Mouse (Mus musculus): ENCODE measurements around the gene Apopt1.

The Apopt1 gene

GRCm38 (mm10) chr12:111713004-111713651, at the start of gene Apopt1, which contains the start of gene Bag5:
Gene Apopt1, plus strand, starts transcription at chr12:111713261.
Gene Bag5, minus strand, starts transcription at chr12:111713257.
- peak; percentile 82 for DNase-seq (ENCODE audit: low spot score)

- no peak for DNase-seq (ENCODE audit: low spot score)
Observed at GRCm38 (mm10) chr12:111664144-111664634, 48.9 kb upstream of the Apopt1 start.

DNA sequence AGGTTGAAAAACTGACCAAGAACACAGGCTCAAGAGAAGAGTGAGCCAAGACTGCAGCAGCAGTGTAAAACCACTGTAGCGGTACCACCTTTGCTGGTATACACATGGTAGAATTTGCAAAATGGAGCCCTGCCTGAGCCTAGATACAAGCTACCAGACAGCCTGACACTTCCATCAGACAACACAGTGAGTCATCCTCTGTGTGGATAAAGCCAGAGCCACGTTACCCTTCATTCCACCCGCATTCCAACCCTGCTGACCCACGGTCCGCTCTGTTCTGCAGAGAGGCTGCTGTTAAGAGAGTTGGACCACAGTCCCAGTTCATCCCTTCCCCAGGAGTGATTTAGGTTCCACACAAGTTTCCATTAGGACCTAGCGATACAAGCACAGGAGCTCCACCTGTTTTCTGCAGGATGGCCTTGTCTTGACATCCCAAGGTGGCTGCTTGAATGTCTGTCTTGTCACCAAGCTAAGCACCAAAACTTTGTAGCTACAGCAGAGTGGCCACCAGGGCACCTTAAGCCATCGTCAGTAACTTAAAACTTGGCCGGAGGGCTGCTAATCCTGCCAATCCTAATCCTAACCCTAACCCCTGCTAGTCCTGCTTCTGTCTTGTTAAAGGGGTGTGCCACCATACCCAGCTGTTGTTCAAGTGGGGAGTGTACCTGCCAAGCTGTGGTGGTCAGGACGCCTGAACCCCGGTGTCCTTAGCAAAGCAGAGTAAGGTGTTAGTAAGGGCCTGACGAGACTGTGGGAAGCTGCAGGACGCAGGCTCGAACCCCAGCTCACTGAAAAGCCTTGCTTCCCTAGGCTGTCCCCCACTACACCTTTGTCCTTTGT, 47.8 kb upstream of the Apopt1 start:
- DNase-seq (ENCODE audit: low spot score), result no peak

GRCm38 (mm10) chr12:111666380-111666779, 46.7 kb upstream of the Apopt1 start:
- DNase-seq (ENCODE audit: low spot score), result no peak

DNA sequence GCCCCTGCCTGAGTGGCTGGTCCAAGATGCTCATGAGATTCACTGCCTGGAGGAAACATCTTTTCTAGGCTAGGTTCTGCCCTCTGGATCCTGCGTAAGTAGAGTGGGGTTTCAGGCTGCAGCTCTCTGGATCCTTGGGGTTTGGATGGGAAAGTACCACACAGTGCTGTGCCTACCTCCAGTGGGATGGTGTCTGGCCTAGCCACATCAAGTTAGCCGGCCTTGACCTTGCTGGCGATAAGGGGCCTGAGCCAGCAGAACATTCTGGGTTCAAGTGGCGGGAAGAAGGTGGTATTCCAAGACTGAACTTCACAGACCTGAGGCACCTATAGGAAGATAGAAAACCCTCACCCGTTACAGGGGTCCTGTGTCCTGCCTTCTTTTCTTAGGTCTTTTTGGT, 45.6 kb upstream of the Apopt1 start:
- DNase-seq (ENCODE audit: low spot score), result no peak

DNA sequence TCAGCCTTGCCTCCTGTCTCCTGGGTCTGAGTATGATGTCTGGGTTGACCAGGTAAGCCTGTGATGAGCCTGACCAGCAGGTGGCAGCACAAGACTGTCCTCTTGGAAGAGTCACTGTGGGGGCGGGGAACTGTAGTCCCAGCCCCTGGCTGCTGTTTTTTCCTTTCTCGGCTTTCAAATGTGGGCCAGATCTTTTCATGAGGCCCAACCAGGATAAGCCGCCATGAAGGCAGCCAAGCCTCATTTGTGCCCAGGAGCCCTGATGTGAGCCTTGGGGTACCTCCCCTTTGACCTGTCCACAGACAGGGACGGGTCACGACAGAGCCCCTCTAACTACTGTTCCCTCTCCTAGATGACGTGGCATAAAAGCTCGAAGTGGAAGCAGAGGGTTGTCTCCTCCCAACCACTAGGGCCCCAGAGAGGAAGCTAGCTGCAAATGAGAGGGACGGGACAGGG, 44.6 kb upstream of the Apopt1 start:
- DNase-seq (ENCODE audit: low spot score), result peak; percentile 99

DNA sequence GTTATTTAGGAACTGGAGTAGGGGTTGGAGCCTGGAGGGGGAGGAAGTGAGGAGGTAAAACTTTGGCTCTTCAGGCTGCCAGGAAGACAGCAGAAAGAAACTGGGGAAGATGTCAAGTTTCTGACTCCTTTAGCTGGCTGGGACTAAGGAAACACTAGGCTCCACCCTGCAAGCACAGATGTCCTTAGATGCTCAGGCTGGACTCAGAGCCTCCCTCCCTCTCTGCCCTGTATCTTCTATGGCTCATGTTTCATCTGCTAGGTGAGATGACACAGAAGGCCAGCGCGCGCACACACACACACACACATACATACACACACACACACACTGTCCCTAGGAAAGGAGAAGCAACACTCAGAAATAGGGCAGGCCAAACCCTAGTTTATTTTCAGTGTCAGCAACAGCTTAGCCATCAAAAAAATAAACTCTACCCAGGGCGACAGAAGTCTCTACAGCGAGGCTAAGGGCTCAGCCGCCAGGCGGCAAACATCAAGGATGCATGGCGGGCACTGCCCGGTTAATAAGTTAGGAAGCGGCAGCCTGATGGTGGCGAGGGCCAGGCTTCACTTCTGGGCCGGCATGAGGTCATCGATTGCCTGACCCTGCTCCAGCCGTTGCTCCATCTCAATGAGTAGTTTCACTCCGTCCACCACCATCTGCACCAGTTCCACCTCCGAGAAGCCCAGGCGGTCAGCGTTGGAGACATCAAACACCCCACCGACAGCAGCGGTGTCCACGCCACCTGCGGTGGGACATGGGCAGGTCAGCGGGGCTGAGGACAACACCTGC, 43.9 kb upstream of the Apopt1 start:
- no peak for DNase-seq (ENCODE audit: low spot score)

GRCm38 (mm10) chr12:111669961-111670360, 43.1 kb upstream of the Apopt1 start:
- DNase-seq (ENCODE audit: low spot score), result no peak

DNA sequence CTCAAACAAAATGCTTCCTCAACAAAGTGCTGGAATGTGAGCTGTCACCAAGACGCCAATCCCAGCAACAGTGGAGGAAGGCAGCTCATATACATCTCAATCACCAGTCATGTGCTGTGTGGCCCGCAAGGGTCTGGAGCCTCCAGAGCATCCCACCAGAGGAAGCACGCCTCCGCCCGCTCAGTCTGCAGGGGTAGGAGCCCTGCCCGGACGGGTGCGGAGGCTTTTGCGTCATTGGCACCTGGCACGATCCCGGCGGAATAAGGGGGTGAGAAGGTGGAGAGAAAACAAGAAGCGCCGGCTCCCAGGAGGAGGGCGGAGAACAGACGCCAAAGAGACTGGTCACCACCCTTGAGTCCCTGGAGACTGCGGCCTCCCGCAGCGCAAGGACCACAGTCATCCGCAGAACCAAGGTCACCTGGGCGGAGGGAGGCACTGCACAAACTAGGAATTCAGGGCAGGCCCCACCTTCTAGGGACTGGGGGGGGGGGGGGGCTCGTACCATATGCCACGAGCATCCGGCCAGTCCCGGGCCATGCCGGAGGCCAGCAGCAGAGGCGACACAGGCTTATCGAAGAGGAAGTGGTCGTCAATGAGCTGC, 42.6 kb upstream of the Apopt1 start:
- DNase-seq (ENCODE audit: low spot score), result no peak

DNA sequence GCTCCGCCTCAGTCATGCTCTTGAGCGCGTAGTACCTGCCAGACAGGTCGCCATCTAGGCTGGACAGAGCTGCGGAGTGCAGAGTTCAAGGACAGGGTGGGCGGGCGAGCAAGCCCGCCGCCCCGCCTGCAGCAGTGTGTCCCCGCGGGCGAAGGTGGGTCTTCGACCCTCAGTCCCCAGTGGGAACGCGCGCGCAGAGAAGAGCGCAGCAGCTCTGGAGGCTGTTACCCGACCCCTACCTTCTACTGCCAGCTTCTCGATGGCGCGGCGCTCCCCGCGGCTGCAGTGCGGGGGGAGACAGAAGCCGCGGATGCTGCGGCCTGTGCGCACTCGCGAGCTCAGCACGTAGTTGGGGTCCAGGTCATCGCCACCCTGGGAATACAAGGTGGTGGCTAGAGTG, 42.1 kb upstream of the Apopt1 start:
- no peak for DNase-seq (ENCODE audit: low spot score)

- no peak for DNase-seq (ENCODE audit: low spot score)
Observed at GRCm38 (mm10) chr12:111671431-111671902, 41.6 kb upstream of the Apopt1 start.

- DNase-seq (ENCODE audit: low spot score), result peak; percentile 56
Observed at GRCm38 (mm10) chr12:111672176-111672575, 40.9 kb upstream of the Apopt1 start, which contains the start of gene Ckb. Gene Ckb, minus strand, starts transcription at chr12:111672338.

GRCm38 (mm10) chr12:111672581-111672980, 40.5 kb upstream of the Apopt1 start:
- DNase-seq (ENCODE audit: low spot score), result no peak

DNA sequence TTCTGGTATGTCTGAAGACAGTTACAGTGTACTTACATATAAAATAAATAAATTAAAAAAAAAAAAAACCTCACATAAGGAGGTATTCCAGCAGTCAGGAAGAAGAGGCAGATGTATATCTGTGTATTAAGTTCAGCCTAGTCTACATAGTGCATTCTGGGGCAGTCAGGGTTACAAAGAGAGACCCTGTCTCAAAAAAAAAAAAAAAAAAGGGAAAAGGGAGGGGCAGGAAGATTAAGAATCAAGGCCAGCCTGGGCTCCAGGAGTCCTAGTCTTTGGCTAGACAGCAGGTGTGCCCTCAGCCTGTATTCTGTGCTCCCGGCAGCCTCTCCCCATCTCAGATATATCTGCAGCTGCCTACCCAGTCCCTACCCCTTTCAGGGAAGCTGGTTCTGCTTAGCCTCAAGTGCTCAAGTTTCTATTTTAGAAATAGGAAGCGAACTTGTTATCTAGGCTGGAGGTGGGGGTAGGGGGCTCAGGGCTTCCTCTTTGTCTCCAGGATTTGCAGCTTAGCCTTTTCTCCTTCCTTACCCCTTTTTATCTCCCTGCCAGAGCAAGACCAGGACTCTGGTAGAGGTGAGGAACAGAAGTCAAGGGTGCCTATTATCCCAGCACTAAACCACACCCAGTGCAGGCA, 38.1 kb upstream of the Apopt1 start:
- no peak for DNase-seq (ENCODE audit: low spot score)

DNA sequence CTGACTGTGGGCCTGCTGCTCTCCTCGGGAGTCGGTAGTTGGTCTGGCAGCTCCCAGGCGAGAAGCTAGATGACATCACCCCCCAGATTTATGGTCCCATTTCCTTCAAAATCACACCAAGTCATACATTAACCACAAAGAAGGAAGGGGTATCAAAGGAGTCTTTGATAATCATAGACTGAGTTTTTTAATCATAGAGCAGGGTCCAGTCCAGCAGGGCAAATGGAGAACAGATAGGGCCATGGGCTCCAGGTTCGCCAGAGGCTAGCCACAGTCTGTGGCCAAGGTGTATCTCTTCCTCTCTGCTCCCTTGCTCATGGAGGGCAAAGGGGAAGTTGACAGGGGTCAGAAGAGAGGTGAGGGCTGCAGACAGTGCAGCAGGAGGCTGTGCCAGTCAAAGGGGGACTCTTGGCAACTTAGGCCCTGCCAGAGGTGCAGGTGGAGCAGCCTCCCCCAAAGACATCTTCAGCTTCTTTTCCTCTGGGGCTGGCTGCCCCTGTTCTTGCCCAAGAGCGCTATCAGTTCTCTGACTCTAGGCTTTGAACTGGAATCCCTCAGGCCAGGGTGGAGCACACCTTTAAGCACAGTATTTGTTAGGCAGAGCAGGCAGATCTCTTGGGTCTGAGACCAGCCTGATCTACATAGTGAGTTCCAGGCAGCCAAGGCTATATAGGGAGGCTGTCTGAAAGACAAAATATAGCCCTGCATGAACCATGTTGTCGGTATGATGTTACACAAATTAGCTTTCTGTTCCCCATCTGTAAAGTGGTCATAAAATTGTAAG, 37.1 kb upstream of the Apopt1 start:
- no peak for DNase-seq (ENCODE audit: low spot score)

DNA sequence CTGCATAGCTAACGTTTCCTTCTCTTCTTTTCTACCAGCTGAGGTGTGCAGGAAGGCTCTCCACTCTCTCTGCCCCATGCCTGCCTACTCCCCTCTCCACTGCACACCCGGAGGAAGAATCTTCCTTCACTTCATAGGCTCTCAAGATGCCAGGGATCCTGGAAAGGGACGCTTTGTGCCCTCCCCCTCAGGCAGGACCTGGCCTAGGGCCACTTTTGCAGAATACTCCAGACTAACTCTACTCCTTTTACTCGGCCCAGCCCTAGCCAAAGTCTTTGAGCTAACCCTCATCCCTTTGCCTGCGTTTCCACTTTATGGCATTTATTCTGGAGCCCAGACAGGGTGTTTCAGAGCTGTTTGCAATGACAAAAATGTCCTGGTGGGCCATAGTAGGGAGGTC, 35.6 kb upstream of the Apopt1 start:
- DNase-seq (ENCODE audit: low spot score), result no peak

- peak; percentile 87 for DNase-seq (ENCODE audit: low spot score)
Observed at GRCm38 (mm10) chr12:111677882-111678669, 35.0 kb upstream of the Apopt1 start, which contains the start of gene Trmt61a. Gene Trmt61a, plus strand, starts transcription at chr12:111678105.

DNA sequence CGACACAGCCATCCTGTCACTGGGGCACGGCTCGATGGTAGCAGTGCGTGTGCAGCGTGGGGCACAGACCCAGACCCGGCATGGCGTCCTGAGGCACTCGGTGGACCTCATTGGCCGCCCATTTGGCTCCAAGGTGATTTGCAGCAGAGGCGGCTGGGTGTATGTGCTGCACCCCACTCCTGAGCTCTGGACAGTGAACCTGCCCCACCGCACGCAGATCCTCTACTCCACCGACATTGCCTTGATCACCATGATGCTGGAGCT, 34.5 kb upstream of the Apopt1 start:
- no peak for DNase-seq (ENCODE audit: low spot score)

DNA sequence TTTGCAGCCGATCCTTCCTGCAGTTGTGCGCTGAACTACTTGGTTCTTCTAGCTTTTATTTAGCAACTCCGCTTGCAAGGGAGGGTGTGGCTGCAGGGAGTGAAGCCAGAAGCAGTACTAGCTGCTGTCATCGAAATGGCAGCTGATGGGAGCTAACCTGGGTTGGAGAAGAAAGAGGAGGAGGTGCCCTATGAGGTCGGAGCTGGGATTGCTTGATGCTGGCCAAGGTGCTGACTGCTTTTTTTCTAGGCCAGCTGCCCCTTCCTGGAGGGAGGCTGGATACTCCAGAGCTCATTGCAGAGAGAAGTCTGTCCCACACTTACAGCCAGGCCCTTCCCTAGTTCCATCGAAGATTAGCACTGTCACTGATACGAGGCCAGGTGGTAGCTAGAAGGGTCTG, 34.1 kb upstream of the Apopt1 start:
- no peak for DNase-seq (ENCODE audit: low spot score)

- no peak for DNase-seq (ENCODE audit: low spot score)
Observed at GRCm38 (mm10) chr12:111680661-111681060, 32.4 kb upstream of the Apopt1 start.

All from urinary bladder, postnatal 25 days (tissue).